Mouse (Mus musculus) neutrophil, adult 59 days (primary cell): ENCODE results near the gene Zfp574. TPM values are rescaled to one million over a fixed set of nuclear protein-coding genes. Genes with fewer than 3 reads are reported as not detected.

Experiments used
- total RNA-seq, 2 experiments: library from RNA; stranded (reverse); gene quantifications; 1 replicate in 1 of 2; 2 replicates in 1 of 2; pipeline ENCODE4 v1.2.4; 2023

The Zfp574 gene
- total RNA-seq: 10 to 100 TPM; 12.7 to 14.1 TPM

GRCm38 (mm10) chr7:25071979-25072715 lies at the start of gene Zfp574, which contains the start of gene Grik5:
TSS of gene Zfp574 (plus strand) at chr7:25072567.
TSS of gene Grik5 (minus strand) at chr7:25072346.

Other genes starting within 250 kb of the Zfp574 start
- 1 to 10 TPM; 1.0 to 1.9 TPM for gene Gm9844, start 210.4 kb upstream of the Zfp574 start, total RNA-seq
- not detected for gene Lypd4, start 202.6 kb upstream of the Zfp574 start, total RNA-seq
- gene Dmrtc2, start 202.5 kb upstream of the Zfp574 start, total RNA-seq: not detected
- 100 to 1,000 TPM; 709 to 835 TPM for gene Rps19, start 188.2 kb upstream of the Zfp574 start, total RNA-seq
- gene Cd79a, start 175.2 kb upstream of the Zfp574 start, total RNA-seq: 10 to 100 TPM in 1 of 2 experiments, 1 to 10 TPM in 1; 6.0 to 16.1 TPM
- gene Arhgef1, start 169.7 kb upstream of the Zfp574 start, total RNA-seq: 100 to 1,000 TPM; 599 to 603 TPM
- not detected for gene Gm4881, start 128.1 kb upstream of the Zfp574 start, total RNA-seq
- gene Rabac1, start 99.8 kb upstream of the Zfp574 start, total RNA-seq: 100 to 1,000 TPM; 126 to 160 TPM
- 100 to 1,000 TPM; 196 to 231 TPM for gene Atp1a3, start 66.6 kb upstream of the Zfp574 start, total RNA-seq
- gene Grik5, start 221 bp upstream of the Zfp574 start, total RNA-seq: 1 to 10 TPM; 3.5 to 3.7 TPM
- 10 to 100 TPM; 11.7 to 17.2 TPM for gene Pou2f2, start 107.2 kb downstream of the Zfp574 start, total RNA-seq
- 100 to 1,000 TPM; 131 to 137 TPM for gene Dedd2, start 148.0 kb downstream of the Zfp574 start, total RNA-seq
- gene Zfp526, start 148.9 kb downstream of the Zfp574 start, total RNA-seq: 10 to 100 TPM in 1 of 2 experiments, 1 to 10 TPM in 1; 9.5 to 11.0 TPM
- gene Gsk3a, start 165.3 kb downstream of the Zfp574 start, total RNA-seq: 10 to 100 TPM; 84.5 to 86.1 TPM
- gene Erf, start 178.2 kb downstream of the Zfp574 start, total RNA-seq: 10 to 100 TPM; 10.1 to 12.8 TPM
- 100 to 1,000 TPM; 185 to 219 TPM for gene Cic, start 195.1 kb downstream of the Zfp574 start, total RNA-seq
- 10 to 100 TPM in 1 of 2 experiments, 1 to 10 TPM in 1; 8.1 to 12.4 TPM for gene Pafah1b3, start 225.4 kb downstream of the Zfp574 start, total RNA-seq
- gene Prr19, start 228.8 kb downstream of the Zfp574 start, total RNA-seq: not detected
- not detected for gene Tmem145, start 233.5 kb downstream of the Zfp574 start, total RNA-seq
- gene Megf8, start 244.6 kb downstream of the Zfp574 start, total RNA-seq: 1 to 10 TPM; 2.3 to 3.3 TPM